Mouse (Mus musculus) kidney, postnatal 4 days (tissue): ENCODE data around the gene Kcnmb3.

ENCODE experiments used
- DNase-seq, 2 experiments: peaks; one replicate each; pipeline ENCODE4 v3.0.0; 2021; ENCODE audit warnings: mixed read lengths in 2 of 2

Gene Kcnmb3

GRCm38 (mm10) chr3:32495088-32495770, 3.2 kb upstream of the Kcnmb3 start:
- DNase-seq, result no peak

GRCm38 (mm10) chr3:32494387-32495087, 2.5 kb upstream of the Kcnmb3 start:
- peak; percentile 41 to 44 for DNase-seq

GRCm38 (mm10) chr3:32490928-32491315, 1.1 kb downstream of the Kcnmb3 start:
- DNase-seq, result no peak

- no peak for DNase-seq
Observed at GRCm38 (mm10) chr3:32490076-32490927, 1.7 kb downstream of the Kcnmb3 start.

- DNase-seq, result no peak
Observed at GRCm38 (mm10) chr3:32488172-32488571, 3.9 kb downstream of the Kcnmb3 start.

GRCm38 (mm10) chr3:32486543-32486942, 5.5 kb downstream of the Kcnmb3 start:
- DNase-seq, result no peak

- no peak for DNase-seq
Observed at GRCm38 (mm10) chr3:32483035-32483434, 9.0 kb downstream of the Kcnmb3 start.

GRCm38 (mm10) chr3:32479961-32480360, 12.1 kb downstream of the Kcnmb3 start:
- DNase-seq, result no peak

- peak in 1 of 2 experiments; percentile 43 for DNase-seq
Observed at GRCm38 (mm10) chr3:32473184-32473583, 18.8 kb downstream of the Kcnmb3 start.

- peak; percentile 32 to 51 for DNase-seq
Observed at GRCm38 (mm10) chr3:32472191-32472900, 19.7 kb downstream of the Kcnmb3 start.

GRCm38 (mm10) chr3:32471098-32471497, 20.9 kb downstream of the Kcnmb3 start:
- DNase-seq, result peak in 1 of 2 experiments; percentile 34

GRCm38 (mm10) chr3:32470449-32470848, 21.6 kb downstream of the Kcnmb3 start:
- no peak for DNase-seq

- no peak for DNase-seq
Observed at GRCm38 (mm10) chr3:32468411-32468810, 23.6 kb downstream of the Kcnmb3 start.

GRCm38 (mm10) chr3:32467321-32467720, 24.7 kb downstream of the Kcnmb3 start:
- no peak for DNase-seq

GRCm38 (mm10) chr3:32459777-32460176, 32.3 kb downstream of the Kcnmb3 start:
- DNase-seq, result peak; percentile 76 to 82

GRCm38 (mm10) chr3:32454329-32455021, 37.6 kb downstream of the Kcnmb3 start:
- DNase-seq, result no peak

GRCm38 (mm10) chr3:32441710-32442109, 50.3 kb downstream of the Kcnmb3 start:
- no peak for DNase-seq

GRCm38 (mm10) chr3:32438716-32439115, 53.3 kb downstream of the Kcnmb3 start:
- no peak for DNase-seq

GRCm38 (mm10) chr3:32437820-32438219, 54.2 kb downstream of the Kcnmb3 start:
- no peak for DNase-seq

- no peak for DNase-seq
Observed at GRCm38 (mm10) chr3:32437297-32437696, 54.7 kb downstream of the Kcnmb3 start.

- DNase-seq, result no peak
Observed at GRCm38 (mm10) chr3:32436101-32436500, 55.9 kb downstream of the Kcnmb3 start.

GRCm38 (mm10) chr3:32434016-32434415, 58.0 kb downstream of the Kcnmb3 start:
- DNase-seq, result no peak
